Mouse (Mus musculus): ENCODE measurements around the gene Lrrc1.

DNA sequence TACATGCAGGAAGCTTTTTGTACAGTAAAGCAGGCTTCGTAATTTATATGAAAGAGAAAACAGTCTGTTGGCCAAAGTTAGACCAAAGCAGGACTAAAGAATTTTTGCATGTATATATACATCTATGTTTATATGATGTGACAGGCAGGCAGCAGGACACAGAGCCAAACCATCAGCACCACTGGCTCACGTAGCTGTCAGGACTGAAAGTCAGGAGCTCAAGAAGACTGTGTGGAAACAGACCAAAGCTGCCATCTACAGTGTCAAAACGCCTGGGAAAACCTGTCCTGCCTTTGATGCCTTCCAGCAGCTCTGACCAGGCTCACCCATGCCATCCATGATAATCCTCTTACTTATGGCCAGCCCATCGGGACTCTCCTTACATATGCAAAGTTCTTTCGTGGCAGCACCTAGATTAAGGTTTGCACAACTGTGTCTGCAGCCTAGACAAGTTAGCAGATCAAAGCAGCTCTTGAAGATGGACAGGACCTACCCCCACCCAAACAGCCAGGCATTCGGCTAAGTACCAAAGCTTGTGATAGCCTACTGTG is 136.5 kb downstream of the Lrrc1 start:
- TF ChIP-seq CTCF (IDR thresholded peaks at IDR 0.05): no peak
- no peak for TF ChIP-seq EP300 (IDR thresholded peaks at IDR 0.05)

Measured in lung, postnatal 0 days (tissue).